Mouse (Mus musculus): ENCODE data around the gene 1700020D05Rik. TPM values are rescaled to one million over a fixed set of nuclear protein-coding genes. Genes with fewer than 3 reads are reported as not detected.

Gene 1700020D05Rik
- polyA plus RNA-seq, 1 experiment: 6.8 TPM

- Histone ChIP-seq H3K27ac (ENCODE audit: insufficient read depth, low read length) (no peak overlapping the region), H3K27me3 (ENCODE audit: control insufficient read depth, insufficient read depth, low read length) (no peaks in the 10 kb centered on the region), H3K4me3 (replicated peaks; ENCODE audit: insufficient read depth, low read depth, low read length) (no peak overlapping the region), H3K4me1 (ENCODE audit: control insufficient read depth, insufficient read depth, low read length) (0 out of 2 replicates have a peak, but pooled peaks cover 5% of the 10 kb centered on the region)
- WGBS: 70% methylated on average over 12 of the region's 12 CpGs
- TF ChIP-seq POLR2A (IDR thresholded peaks at IDR 0.05; ENCODE audit: borderline replicate concordance, insufficient read depth, low read length): no peak
- TF ChIP-seq CTCF (IDR thresholded peaks at IDR 0.05; ENCODE audit: borderline replicate concordance, insufficient read depth, low read depth, low read length): no peak
- DNase-seq: no peak
Observed at GRCm38 (mm10) chr19:5512091-5513004, 8.8 kb upstream of the 1700020D05Rik start.

GRCm38 (mm10) chr19:5511074-5511632, 7.6 kb upstream of the 1700020D05Rik start:
- no peak for DNase-seq
- Histone ChIP-seq H3K27ac (ENCODE audit: insufficient read depth, low read length) (no peak overlapping the region; the same call in 1 of the 2 replicates), H3K4me1 (ENCODE audit: control insufficient read depth, insufficient read depth, low read length) (0 out of 2 replicates have a peak, but pooled peaks cover 8% of the 10 kb centered on the region), H3K4me3 (replicated peaks; ENCODE audit: insufficient read depth, low read depth, low read length) (peak overlapping the region; percentile 79), H3K27me3 (ENCODE audit: control insufficient read depth, insufficient read depth, low read length) (no peaks in the 10 kb centered on the region)
- TF ChIP-seq CTCF (IDR thresholded peaks at IDR 0.05; ENCODE audit: borderline replicate concordance, insufficient read depth, low read depth, low read length) (no peak), POLR2A (IDR thresholded peaks at IDR 0.05; ENCODE audit: borderline replicate concordance, insufficient read depth, low read length) (no peak)
- WGBS: 40% methylated on average over 15 of the region's 15 CpGs

DNA sequence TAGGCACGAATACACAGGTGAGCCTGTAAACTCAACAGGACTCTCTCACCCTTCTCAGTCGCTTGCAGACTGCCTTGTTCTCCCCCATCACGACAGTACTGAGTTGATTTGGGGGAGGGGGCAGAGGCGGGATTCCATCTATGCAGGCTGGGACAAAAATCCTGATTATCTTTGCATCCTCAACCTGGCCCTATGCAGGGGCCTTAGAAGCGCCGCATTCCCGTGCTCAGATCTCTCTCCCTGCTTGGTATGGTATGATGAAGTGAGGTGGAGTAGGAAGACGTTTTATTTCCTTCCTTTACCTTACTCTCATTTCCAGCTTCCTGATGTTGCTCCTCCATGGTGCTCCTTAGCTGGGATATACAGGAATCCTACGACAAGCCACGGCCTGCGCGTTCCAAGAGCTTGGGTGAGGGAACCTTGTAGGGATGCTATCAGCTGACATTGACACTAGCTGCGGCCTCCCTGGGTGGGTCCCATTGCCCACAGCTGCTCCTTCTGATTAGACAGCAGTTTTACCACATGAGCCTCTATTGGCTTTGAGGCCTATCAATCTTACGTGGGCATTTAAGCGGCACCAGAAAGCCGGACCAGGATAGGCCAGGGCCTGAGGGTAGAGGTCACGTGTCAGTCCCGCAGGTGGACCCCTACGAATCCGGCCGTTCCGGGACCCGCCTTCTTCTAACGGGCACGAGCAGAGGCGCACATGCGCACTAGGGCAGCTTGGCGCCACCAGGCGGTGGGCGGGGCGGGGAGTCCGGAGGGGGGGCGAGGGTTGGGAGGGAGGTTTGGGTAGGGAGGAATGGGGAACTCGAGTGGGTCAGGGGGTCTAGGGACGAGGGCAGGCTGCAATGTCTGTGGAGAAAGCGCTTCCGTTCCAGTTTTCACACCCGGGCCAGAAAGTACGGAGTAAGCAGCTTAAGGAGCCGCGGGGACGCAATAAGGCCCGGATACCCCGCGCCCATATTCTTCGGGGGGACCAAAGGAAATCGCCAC, 6.7 kb upstream of the 1700020D05Rik start, which contains the start of gene Snx32:
Snx32 (minus strand) TSS at position 508 of the 996 bp plus-strand sequence.
- DNase-seq: peak; percentile 97 to 100
- 1% methylated on average over 47 of the region's 47 CpGs for WGBS
- H3K27me3 ChIP-seq (ENCODE audit: control insufficient read depth, insufficient read depth, low read length): no peaks in the 10 kb centered on the region
- TF ChIP-seq POLR2A (IDR thresholded peaks at IDR 0.05; ENCODE audit: borderline replicate concordance, insufficient read depth, low read length): peak; percentile 82; the same call in 1 of the 2 replicates
- TF ChIP-seq CTCF (IDR thresholded peaks at IDR 0.05; ENCODE audit: borderline replicate concordance, insufficient read depth, low read depth, low read length): no peak
- peak within 1 kb of the TSS; percentile 31 for H3K27ac ChIP-seq (ENCODE audit: insufficient read depth, low read length)
- 0 out of 2 replicates have a peak, but pooled peaks cover 8% of the 10 kb centered on the region for H3K4me1 ChIP-seq (ENCODE audit: control insufficient read depth, insufficient read depth, low read length)
- H3K4me3 ChIP-seq (replicated peaks; ENCODE audit: insufficient read depth, low read depth, low read length): peak within 1 kb of the TSS; percentile 79

GRCm38 (mm10) chr19:5500330-5500875, 3.2 kb downstream of the 1700020D05Rik start:
- WGBS: 84% methylated on average over 2 of the region's 2 CpGs
- DNase-seq: no peak
- TF ChIP-seq POLR2A (IDR thresholded peaks at IDR 0.05; ENCODE audit: borderline replicate concordance, insufficient read depth, low read length) (no peak), CTCF (IDR thresholded peaks at IDR 0.05; ENCODE audit: borderline replicate concordance, insufficient read depth, low read depth, low read length) (no peak)
- Histone ChIP-seq H3K27ac (ENCODE audit: insufficient read depth, low read length) (no peak overlapping the region), H3K27me3 (ENCODE audit: control insufficient read depth, insufficient read depth, low read length) (no peaks in the 10 kb centered on the region), H3K4me3 (replicated peaks; ENCODE audit: insufficient read depth, low read depth, low read length) (no peak overlapping the region), H3K4me1 (ENCODE audit: control insufficient read depth, insufficient read depth, low read length) (no peaks in the 10 kb centered on the region)

DNA sequence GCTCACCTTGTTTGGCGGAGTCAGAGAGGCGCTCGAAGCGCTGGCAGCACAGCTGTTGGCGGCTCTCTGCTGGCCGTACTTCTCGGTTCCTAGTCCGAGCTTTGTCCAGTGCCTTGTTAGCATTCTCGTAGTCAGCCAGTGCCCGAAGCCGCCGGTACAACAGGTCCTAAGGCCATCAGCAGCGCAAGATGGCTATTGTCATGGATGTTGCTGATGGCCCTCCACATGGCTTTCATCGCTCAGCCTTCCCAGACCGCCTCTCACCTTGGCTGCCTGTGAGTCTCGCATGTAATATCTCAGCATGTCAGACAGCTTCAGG, 7.6 kb downstream of the 1700020D05Rik start:
- no peaks in the 10 kb centered on the region for H3K27me3 ChIP-seq (ENCODE audit: control insufficient read depth, insufficient read depth, low read length)
- no peak overlapping the region for H3K4me3 ChIP-seq (replicated peaks; ENCODE audit: insufficient read depth, low read depth, low read length)
- no peak for DNase-seq
- TF ChIP-seq POLR2A (IDR thresholded peaks at IDR 0.05; ENCODE audit: borderline replicate concordance, insufficient read depth, low read length): no peak
- no peak for TF ChIP-seq CTCF (IDR thresholded peaks at IDR 0.05; ENCODE audit: borderline replicate concordance, insufficient read depth, low read depth, low read length)
- H3K27ac ChIP-seq (ENCODE audit: insufficient read depth, low read length): no peak overlapping the region
- 79% methylated on average over 16 of the region's 16 CpGs for WGBS
- H3K4me1 ChIP-seq (ENCODE audit: control insufficient read depth, insufficient read depth, low read length): peaks cover 6% of the 10 kb centered on the region

DNA sequence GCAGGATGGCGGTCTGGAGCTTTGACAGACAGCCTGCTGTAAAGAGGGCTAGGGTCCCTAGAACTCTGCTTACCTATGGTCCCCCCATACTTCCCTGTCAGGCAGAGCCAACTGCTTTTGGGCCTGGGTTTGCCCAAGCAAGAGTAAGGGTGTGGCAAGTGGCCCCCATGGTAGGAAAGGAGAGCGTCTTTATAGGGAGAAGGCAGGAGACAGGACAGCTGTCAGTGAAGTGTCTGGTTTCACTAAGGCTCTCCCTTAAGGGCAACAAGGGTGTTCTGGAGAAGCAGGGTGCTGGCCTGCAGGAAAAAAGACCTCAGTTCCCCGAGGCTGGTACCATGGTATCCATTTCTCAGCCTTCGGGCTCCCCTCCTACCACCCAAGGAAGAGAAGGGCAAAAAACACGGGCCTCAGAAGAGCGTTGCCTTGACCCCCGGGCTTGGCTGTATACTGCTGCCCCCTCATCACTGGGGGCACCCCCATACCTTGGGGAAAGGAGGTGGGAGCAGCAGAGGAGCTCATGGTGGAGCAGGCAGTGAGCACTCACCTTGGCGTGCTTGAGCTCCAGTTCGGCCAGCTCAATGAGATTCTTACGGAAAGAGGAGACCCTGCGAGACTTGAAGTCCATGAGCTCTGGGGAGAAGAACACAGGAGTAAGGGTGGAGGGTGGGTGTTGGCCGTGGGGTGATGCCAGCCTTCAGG, 8.1 kb downstream of the 1700020D05Rik start:
- Histone ChIP-seq H3K4me1 (ENCODE audit: control insufficient read depth, insufficient read depth, low read length) (peaks cover 6% of the 10 kb centered on the region), H3K27ac (ENCODE audit: insufficient read depth, low read length) (no peak overlapping the region), H3K4me3 (replicated peaks; ENCODE audit: insufficient read depth, low read depth, low read length) (no peak overlapping the region), H3K27me3 (ENCODE audit: control insufficient read depth, insufficient read depth, low read length) (no peaks in the 10 kb centered on the region)
- 73% methylated on average over 12 of the region's 12 CpGs for WGBS
- no peak for TF ChIP-seq POLR2A (IDR thresholded peaks at IDR 0.05; ENCODE audit: borderline replicate concordance, insufficient read depth, low read length)
- no peak for TF ChIP-seq CTCF (IDR thresholded peaks at IDR 0.05; ENCODE audit: borderline replicate concordance, insufficient read depth, low read depth, low read length)
- no peak for DNase-seq
